Mouse (Mus musculus) MEL-GATA-1-ER (cell line): ENCODE measurements around the gene Ephx3.

Experiments
- DNase-seq: peaks from one replicate; pipeline ENCODE4 v3.0.0-alpha.2; 2012; ENCODE audit warnings: low read depth; ENCODE audit errors: extremely low read depth

Ephx3 gene

DNA sequence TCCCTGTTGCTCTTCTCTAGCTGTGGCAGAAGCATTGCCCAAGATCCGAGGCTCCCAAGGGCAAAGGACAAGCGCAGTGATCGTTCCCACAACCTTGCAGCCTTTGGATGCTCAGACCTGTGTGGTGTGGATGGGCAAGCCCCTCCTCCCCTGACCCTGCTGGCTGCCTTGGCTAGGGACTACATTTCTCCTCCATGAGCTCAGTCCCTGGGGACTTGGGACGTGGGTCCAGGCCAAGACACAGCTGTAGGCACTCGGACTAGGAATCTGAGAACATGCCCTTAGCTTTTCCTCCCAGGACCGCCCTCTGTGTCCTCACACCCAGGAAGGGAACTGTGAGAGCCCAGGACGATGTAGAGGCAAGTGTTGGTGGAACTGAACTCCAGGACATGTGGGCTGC, 16.2 kb downstream of the Ephx3 start:
- no peak for DNase-seq

DNA sequence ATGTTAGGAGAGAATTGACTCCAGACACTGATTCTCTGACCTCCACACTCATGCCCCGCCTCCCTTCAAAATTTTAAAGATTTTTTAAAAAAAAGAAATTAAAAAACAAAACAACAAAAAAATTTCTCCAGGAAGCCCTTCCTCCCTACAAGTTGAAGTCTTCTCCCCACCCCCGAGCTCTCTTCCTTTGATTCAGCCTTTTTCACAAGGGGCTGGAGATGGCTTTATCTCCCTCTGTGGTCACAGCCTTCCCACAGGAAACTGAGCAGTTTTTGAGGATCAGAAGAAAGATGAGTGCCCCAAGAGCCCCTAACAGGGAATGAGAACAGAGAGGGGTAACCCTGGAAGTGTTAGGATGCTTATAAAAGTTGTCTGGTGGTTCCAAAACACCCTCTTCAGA, 16.9 kb downstream of the Ephx3 start:
- no peak for DNase-seq

DNA sequence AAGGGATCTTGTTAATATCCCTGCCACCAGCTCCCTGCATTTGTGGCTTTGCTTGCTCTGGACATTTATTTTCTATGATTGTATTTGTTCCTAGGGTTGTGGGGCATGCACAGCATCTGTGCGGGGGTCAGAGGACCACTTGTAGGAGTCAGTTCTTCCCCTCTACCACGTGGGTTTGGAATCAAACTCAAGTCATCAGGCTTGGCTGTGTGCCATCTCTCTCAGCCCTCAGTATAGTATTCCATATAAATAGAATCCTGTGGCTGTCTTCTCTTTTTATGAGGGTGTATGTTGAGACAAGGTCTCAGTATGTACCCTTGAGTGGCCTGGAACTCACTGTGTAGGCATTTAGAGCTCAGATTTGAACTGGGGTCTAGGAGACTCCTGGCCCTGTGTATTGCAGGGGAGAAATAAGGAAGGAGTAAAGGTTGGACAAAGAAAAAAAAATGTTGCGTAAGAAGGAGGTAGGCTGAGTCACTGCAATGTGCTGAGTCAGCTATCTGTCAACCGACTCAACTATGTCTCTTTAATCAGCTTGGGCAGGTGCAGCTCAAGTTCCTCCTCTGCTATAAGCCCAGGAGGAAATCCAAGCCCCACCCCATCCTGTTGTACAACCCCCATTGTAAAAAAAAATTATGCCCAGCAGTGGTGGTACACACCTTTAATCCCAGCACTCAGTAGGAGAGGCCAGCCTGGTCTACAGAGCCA, 19.7 kb downstream of the Ephx3 start:
- peak; percentile 84 for DNase-seq

DNA sequence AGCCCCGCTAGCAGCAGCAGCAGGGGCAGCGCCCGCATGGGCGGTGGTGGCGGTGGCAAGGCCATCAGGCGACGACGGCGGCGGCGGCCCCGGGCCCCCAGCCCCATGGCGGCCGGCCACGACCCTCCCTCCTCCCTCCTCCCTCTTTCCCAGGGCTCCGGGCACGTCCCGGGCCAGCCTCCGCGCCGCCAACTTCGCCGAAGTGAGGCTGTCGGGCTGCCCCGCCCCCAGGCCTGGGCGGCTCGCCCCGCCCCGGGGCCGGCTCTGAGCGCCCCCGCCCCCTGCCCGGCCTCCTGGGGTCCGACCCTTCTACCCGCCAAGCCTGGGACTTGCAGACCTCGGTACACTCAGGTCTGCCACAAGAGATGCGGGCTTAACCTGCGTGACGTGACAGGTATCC, 22.7 kb downstream of the Ephx3 start, which contains the start of gene Notch3:
Gene Notch3, minus strand, starts transcription at position 166 of the 400 bp plus-strand sequence.
- no peak for DNase-seq

DNA sequence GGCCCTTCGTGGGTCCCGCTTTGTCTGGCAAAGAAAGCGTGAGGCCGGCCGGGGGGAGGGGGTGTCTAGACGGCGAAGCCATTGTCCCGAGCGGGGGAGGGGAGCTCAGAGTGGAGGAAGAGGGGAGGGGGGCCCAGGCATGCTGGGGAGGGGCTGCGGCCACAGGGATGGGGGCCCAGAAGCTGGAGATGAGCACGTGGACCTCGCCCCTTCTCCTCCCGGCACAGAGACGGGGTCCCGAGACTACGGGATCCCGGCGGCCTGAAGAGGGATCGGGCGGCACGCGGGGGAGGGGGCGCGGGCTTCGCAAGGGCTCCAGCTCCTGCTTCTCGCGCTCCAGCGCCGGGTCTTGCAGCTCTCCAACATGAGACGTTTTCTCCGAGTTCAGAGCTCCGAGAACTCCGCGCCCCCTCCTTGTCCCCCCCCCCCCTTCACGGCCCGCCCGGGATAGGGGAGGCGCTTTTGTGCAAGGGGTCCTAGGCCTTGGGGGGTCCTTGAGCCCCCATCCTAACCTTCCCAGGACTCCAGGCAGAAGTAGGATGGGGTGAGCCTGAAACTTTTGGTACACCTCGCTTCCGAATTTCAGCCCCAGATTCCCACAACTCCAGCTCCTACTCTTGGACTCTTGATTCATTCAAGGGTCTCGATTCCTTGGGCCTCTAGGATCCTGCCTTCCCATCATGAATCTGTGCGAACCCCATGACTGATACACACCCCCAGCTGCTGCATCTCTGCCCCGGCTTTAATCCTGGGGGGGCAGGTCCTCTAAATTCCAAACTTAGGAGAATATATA, 23.4 kb downstream of the Ephx3 start:
- no peak for DNase-seq

DNA sequence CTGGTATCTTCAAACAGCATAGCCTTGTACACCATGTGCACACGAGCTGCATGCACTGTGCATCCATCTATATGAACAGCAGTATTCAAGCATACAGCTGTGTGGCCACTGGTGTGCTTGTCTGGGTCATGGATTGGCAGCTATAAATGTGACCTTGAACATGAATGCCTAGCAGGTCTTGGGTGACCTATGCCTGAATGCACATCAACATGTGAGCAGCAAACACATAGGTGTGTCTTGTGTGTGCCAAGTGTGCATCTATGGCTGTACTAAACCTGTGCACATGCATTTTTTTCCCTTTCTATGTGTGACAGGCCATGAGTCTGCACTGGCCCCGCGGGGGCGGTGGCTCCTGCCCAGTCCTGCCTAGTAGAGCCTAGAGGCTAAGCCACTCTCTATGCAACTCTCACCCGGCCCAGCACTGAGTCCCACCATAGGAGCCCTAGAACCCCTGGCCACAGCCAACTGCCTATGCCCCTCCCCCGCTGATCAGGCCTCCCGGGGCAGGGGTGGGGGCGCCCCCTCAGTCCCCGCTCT, 24.0 kb downstream of the Ephx3 start:
- DNase-seq: no peak

DNA sequence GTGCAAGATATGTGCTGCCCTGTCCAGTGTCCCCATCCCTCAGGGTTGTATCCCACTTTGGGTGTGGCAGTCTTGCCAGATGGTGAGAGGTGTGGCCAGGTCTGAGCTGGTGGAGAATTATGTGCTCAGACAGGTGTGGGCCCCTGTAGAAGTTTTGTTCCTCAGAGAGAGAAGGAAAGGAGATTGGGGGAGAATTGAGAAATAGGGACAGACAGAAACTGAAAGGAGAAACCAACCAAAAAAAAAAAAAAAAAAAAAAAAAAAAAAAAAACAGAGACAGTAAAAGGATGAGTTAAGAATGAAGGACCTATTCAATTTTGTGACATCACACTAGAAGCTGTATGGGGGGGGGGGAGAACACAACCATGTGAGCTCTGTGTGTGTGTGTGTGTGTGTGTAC, 24.6 kb downstream of the Ephx3 start:
- no peak for DNase-seq

DNA sequence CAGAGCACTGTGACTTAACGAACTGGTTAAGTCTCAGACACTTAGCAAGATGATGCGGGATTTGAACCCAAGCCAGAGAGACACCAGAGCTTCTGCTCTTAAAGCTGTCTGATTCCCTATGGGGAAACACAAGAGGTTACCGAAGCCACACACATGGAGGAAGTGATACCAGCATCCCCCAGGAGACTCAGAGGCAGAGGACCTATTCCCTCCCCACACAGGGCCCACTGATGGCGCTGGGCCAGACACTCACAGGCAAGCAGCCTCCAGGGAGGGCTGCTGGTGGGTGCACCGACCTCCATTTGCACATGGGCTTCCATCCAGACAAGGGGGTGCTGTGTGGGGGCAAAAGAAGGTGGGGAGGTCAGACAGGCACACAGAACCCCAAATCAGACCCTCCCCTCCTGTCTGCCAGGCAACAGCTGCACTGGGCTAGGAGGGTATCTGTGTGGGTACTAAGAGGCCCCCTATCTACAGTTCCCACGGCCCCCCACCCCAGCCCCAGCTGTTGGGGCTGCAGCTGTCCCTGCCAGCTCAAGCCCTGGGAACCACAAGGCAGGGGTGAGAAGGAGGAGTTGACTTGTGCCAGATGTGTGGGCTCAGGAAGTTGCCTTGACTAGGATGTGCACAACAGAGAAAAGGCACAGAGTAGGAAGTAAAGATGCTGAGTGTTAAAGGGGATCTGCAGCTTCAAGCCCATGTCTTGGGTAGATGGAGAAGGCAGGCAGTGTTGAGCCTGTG, 25.3 kb downstream of the Ephx3 start:
- no peak for DNase-seq

DNA sequence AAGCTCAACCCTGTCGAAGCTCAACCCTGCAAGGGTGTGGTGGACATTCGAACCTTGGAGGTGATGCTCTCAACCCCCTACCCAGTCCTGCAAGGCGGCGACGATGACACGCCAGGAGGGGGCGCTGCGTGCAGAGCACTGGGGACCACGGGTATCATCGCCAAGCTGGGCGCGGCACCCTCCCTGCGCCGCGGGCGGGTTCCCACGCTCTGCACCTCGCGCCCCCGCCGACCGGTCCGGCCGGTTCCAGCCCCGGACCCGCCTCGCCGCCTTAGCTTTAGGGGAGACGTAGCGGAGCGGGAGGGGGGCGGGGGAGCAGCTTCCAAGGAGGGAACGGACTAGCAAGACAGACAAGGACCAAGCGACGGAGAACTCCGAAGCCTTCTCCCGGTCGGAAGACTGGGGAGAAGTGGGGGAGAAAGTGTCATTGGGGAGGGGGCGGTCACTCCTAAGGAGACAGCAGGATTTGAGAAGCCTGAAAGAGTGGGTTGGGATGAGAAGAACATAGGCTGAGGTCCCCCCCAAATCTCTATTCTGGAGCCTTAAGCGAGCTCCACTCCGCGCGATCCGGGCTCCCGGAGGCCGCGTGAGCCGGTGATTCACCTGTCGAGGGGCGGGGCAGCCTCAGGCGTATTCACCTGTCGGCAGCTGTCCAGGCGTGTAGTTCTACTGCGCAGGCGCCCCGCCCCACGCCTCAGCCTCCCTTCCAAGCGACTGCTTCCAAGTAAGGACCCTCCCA, 27.1 kb downstream of the Ephx3 start:
- no peak for DNase-seq

DNA sequence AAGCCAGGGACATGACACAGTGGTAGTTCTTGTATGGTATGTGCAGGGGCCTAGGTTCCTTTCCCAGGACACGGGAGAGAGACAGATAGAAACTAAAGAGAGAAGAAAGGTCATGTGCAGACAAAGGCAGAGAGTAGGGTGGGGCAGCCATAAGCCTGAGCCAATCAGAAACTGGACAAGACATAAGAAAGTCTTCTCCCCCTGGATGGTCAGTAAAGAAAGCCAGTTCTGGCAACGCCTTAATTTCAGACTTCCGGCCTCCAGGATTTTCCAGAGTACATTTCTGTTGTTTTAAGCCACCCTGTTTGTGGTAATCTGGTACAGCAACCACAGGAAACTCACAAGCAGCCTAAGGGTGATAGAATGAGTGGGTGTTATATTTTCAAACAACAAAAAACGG, 28.5 kb downstream of the Ephx3 start:
- DNase-seq: no peak

DNA sequence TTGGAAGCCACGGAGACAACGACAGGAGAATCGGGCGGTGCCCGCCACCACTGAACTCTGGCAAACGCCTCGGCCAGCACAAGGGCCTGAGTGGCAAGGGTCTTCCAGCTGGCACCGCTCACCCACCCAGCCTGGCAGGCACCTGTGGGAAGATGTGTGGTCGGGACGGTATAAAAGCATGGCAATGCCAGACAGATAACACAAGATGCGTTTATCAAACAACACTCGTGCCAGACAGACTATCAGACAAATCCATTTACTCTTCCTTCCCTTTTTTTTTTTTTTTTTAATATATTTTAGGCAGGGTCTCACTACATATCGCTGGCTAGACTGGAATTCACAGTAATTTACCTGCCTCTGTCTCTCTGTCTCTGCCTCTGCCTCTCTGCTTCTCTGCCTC, 30.5 kb downstream of the Ephx3 start:
- no peak for DNase-seq

DNA sequence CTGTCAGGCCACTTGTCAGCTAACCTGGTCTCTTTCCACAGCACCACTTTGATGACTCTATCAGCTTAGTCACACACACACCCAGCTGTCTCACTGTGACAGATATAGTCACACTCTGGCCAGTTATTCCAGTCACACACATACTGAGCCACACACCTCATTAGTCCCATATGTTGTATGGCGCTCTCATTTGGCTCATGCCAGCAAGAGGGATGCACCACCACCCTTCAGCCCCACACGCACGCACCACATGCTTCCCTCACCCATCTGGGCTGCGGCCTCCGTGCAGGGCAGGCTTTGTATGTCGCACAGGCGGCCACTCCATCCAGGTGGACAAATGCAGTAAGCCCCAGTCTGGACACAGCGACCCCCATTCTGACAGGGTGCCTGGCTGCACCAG, 42.6 kb downstream of the Ephx3 start:
- DNase-seq: no peak

DNA sequence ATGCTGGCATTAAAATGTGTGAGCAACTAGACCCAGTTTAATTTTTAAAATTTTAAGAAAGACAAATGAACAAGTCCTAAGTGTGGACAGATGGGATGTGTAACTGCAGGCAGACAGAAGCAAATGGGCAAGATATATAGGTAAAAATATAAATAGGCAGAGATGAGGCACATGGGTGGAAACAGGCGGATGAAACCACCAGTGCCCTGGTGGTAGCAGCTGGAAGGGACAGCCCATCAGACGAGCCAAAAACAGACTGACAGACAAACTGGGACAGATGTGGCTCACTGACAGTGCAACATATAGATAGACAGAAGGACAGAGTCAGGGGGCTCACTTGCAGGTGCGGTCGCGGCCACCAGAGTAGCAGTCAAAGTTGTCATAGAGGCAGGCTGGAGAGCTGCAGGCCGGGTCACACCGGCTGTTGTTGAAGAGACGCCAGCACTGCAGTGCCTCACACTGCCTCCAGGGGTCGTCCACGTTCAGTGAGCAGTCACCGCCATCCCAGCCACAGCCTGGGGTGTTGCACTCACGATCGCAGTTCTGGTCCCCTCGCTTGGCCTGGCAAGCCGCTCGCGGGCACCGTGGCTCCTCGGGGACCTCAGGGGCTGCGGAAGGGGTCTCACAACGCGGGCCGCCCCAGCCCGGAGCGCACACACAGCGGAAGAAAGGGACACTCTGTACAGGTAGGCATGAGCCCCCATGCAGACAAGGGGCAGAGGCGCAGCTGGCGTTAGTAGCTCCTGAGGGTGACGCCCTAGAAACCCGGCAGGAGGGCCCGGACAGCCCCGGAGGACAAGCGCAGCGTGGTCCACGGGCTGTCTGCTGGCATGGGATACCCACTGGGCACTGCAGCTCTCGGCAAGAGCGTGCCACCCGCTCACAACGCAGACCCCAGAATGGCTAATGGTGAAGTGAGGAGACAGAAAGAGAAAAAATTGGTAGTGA, 46.2 kb downstream of the Ephx3 start:
- DNase-seq: peak; percentile 46

DNA sequence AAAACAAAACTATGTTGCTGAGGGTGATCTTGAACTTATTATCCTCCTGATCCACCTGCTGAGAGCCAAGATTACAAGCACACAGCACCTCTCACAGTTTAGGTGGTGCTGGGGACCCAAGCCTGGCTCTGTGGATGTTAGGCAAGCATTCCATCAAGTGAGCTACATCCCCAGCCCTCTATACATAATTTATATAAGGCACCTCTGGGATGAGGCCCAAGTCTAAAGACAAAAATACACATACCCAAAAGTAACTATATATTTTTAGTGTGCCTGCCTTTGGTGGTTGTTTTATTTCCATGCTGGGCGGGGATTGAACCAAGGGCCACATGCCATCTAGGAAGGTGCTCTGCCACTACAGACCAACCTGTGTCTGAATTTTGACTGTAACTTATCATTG, 47.1 kb downstream of the Ephx3 start:
- no peak for DNase-seq
